9 mouse cellular contexts compared by ENCODE assay signal in genomic region chr4:147935904-147936303, GRCm38 (mm10). TPM values are rescaled to one million over a fixed set of nuclear protein-coding genes. Genes with fewer than 3 reads are reported as not detected.
DNase-seq lines count a peak whose midpoint lies in the region; ATAC-seq and TF ChIP-seq lines count a peak whose summit lies in the region.
"Had no signal": no experiment of that assay in that cellular context is flagged by ENCODE, and none has a peak within 500 bp of the region (broad histone marks: within the 10 kb centered on the region; RNA-seq: fewer than 3 reads in every experiment).

No protein-coding gene starts in this region.

- H3K27ac ChIP-seq in left cerebral cortex, adult 2 months, result peak overlapping the region; percentile 80; the same call in 1 of the 2 replicates
- H3K27ac ChIP-seq in embryonic facial prominence, embryonic 11.5 days (replicated peaks; ENCODE audit: low read depth, low read length), result no peak overlapping the region
- H3K27ac ChIP-seq in intestine, embryonic 16.5 days (ENCODE audit: low read length), result no peak overlapping the region
- no peak overlapping the region for H3K27ac ChIP-seq in neural tube, embryonic 13.5 days (replicated peaks)

- H3K9ac ChIP-seq in embryonic facial prominence, embryonic 11.5 days (replicated peaks; ENCODE audit: low read length), result peak overlapping the region; percentile 77; the same call in 1 of the 2 replicates
- H3K9ac ChIP-seq in intestine, embryonic 16.5 days (ENCODE audit: low read depth, low read length), result peak overlapping the region; percentile 86
- peak overlapping the region; percentile 78; the same call in 1 of the 2 replicates for H3K9ac ChIP-seq in neural tube, embryonic 13.5 days

- no peaks in the 10 kb centered on the region; the same call in 1 of the 2 replicates for H3K4me1 ChIP-seq in embryonic facial prominence, embryonic 11.5 days (ENCODE audit: control insufficient read depth, insufficient read depth, low read length)
- H3K4me1 ChIP-seq in intestine, embryonic 16.5 days (ENCODE audit: control insufficient read depth, insufficient read depth, low read length), result peaks cover 16% of the 10 kb centered on the region
- peaks cover 13% of the 10 kb centered on the region; the same call in 1 of the 2 replicates for H3K4me1 ChIP-seq in neural tube, embryonic 13.5 days (replicated peaks)

- no peaks in the 10 kb centered on the region for H3K9me3 ChIP-seq in embryonic facial prominence, embryonic 11.5 days (replicated peaks; ENCODE audit: control insufficient read depth, low read length)
- no peaks in the 10 kb centered on the region for H3K9me3 ChIP-seq in intestine, embryonic 16.5 days (ENCODE audit: control insufficient read depth, low read length)
- no peaks in the 10 kb centered on the region for H3K9me3 ChIP-seq in neural tube, embryonic 13.5 days

- H3K36me3 ChIP-seq in embryonic facial prominence, embryonic 11.5 days (replicated peaks; ENCODE audit: control insufficient read depth, insufficient read depth, low read depth, low read length), result no peaks in the 10 kb centered on the region
- H3K36me3 ChIP-seq in intestine, embryonic 16.5 days (ENCODE audit: control insufficient read depth, insufficient read depth, low read length), result no peaks in the 10 kb centered on the region
- H3K36me3 ChIP-seq in neural tube, embryonic 13.5 days, result no peaks in the 10 kb centered on the region

- no peak for TF ChIP-seq CTCF in left cerebral cortex, adult 2 months (IDR thresholded peaks at IDR 0.05)

- WGBS in embryonic facial prominence, embryonic 11.5 days, result 22% methylated on average over 9 of the region's 9 CpGs
- WGBS in intestine, embryonic 16.5 days, result 19% methylated on average over 9 of the region's 9 CpGs
- whole genome bisulfite sequencing in neural tube, embryonic 13.5 days, result 21% methylated on average over 9 of the region's 9 CpGs

- peak overlapping the region; percentile 66 for H3K4me3 ChIP-seq in left cerebral cortex, adult 2 months
- H3K4me3 ChIP-seq in embryonic facial prominence, embryonic 11.5 days (ENCODE audit: low read depth, low read length), result peak overlapping the region; percentile 64
- peak overlapping the region; percentile 80 for H3K4me3 ChIP-seq in intestine, embryonic 16.5 days (ENCODE audit: low read length)
- peak overlapping the region; percentile 61 for H3K4me3 ChIP-seq in neural tube, embryonic 13.5 days

- intact Hi-C loops in left cerebral cortex, adult 2 months (cut with DNase I), result no loop called here

- no peaks in the 10 kb centered on the region for H3K27me3 ChIP-seq in embryonic facial prominence, embryonic 11.5 days (ENCODE audit: control insufficient read depth, insufficient read depth, low read length)
- H3K27me3 ChIP-seq in intestine, embryonic 16.5 days (replicated peaks; ENCODE audit: control insufficient read depth, insufficient read depth, low read length), result no peaks in the 10 kb centered on the region
- H3K27me3 ChIP-seq in neural tube, embryonic 13.5 days, result no peaks in the 10 kb centered on the region

- peak overlapping the region; percentile 80 for H3K4me2 ChIP-seq in embryonic facial prominence, embryonic 11.5 days (ENCODE audit: low read depth, low read length)
- peak overlapping the region; percentile 90 for H3K4me2 ChIP-seq in intestine, embryonic 16.5 days (ENCODE audit: low read depth, low read length)
- H3K4me2 ChIP-seq in neural tube, embryonic 13.5 days, result peak overlapping the region; percentile 88

- DNase-seq in left cerebral cortex, adult 2 months (ENCODE audit: extremely low spot score in 1 of 2, low spot score in 2 of 2), result no peak
- no peak for DNase-seq in left cerebral cortex, adult 8-10 months (ENCODE audit: low spot score in 2 of 2)
- DNase-seq in embryonic facial prominence, embryonic 11.5 days (ENCODE audit: low spot score), result no peak
- DNase-seq in ovary, postnatal 10 days (ENCODE audit: low spot score), result no peak
- no peak for DNase-seq in ovary, postnatal 36 days (ENCODE audit: low spot score)

- ATAC-seq in embryonic facial prominence, embryonic 11.5 days (replicated peaks; ENCODE audit: insufficient number of reproducible peaks, low FRiP score, low TSS enrichment, low read depth), result no peak
- ATAC-seq in intestine, embryonic 16.5 days, result no peak
- no peak for ATAC-seq in neural tube, embryonic 13.5 days (ENCODE audit: low read depth)
- no peak for ATAC-seq in CD4-positive, CD25-positive, alpha-beta regulatory T cell, adult 4 months

RNA-seq across cellular contexts. Expression of gene Plod1, which starts 0.7 kb away (rescaled TPM):
- 10 to 100 TPM; 14.2 to 14.4 TPM for total RNA-seq in left cerebral cortex, adult 2 months (2021)
- total RNA-seq in left cerebral cortex, adult 8-10 months (2022), result 10 to 100 TPM; 12.1 to 16.3 (median 14.1) TPM
- polyA plus RNA-seq in embryonic facial prominence, embryonic 11.5 days (2014; fragmentation: Nextera tagmentation; extraction: Ambion mirVana), result 32.7 and 36.4 TPM in 2 replicates
- 39.0 and 42.7 TPM in 2 replicates for polyA plus RNA-seq in intestine, embryonic 16.5 days (2015; fragmentation: Nextera tagmentation; extraction: Ambion mirVana)
- polyA plus RNA-seq in neural tube, embryonic 13.5 days (2015; fragmentation: Nextera tagmentation; extraction: Ambion mirVana), result 35.2 and 35.7 TPM in 2 replicates
- polyA plus RNA-seq in CD4-positive, CD25-positive, alpha-beta regulatory T cell, adult 4 months (2017; shearing (Covaris generic)), result 1 to 10 TPM; 5.2 to 8.7 TPM

RNA-seq across cellular contexts. Expression of gene 2510039O18Rik, which starts 4.8 kb away (rescaled TPM):
- total RNA-seq in left cerebral cortex, adult 2 months (2021), result 10 to 100 TPM; 28.9 to 31.2 TPM
- total RNA-seq in left cerebral cortex, adult 8-10 months (2022), result 10 to 100 TPM; 26.2 to 28.7 (median 27.5) TPM
- polyA plus RNA-seq in embryonic facial prominence, embryonic 11.5 days (2014; fragmentation: Nextera tagmentation; extraction: Ambion mirVana), result 14.5 and 15.9 TPM in 2 replicates
- 4.5 and 11.3 TPM in 2 replicates for polyA plus RNA-seq in intestine, embryonic 16.5 days (2015; fragmentation: Nextera tagmentation; extraction: Ambion mirVana)
- polyA plus RNA-seq in neural tube, embryonic 13.5 days (2015; fragmentation: Nextera tagmentation; extraction: Ambion mirVana), result 13.6 and 14.7 TPM in 2 replicates
- 1 to 10 TPM; 8.3 to 9.4 TPM for polyA plus RNA-seq in CD4-positive, CD25-positive, alpha-beta regulatory T cell, adult 4 months (2017; shearing (Covaris generic))

RNA-seq across cellular contexts. Expression of gene Mfn2, which starts 31.4 kb away (rescaled TPM):
- total RNA-seq in left cerebral cortex, adult 2 months (2021), result 100 to 1,000 TPM; 181 to 199 TPM
- 100 to 1,000 TPM; 181 to 227 (median 209) TPM for total RNA-seq in left cerebral cortex, adult 8-10 months (2022)
- 23.1 and 28.0 TPM in 2 replicates for polyA plus RNA-seq in embryonic facial prominence, embryonic 11.5 days (2014; fragmentation: Nextera tagmentation; extraction: Ambion mirVana)
- polyA plus RNA-seq in intestine, embryonic 16.5 days (2015; fragmentation: Nextera tagmentation; extraction: Ambion mirVana), result 50.8 and 59.7 TPM in 2 replicates
- 76.3 and 79.0 TPM in 2 replicates for polyA plus RNA-seq in neural tube, embryonic 13.5 days (2015; fragmentation: Nextera tagmentation; extraction: Ambion mirVana)
- polyA plus RNA-seq in CD4-positive, CD25-positive, alpha-beta regulatory T cell, adult 4 months (2017; shearing (Covaris generic)), result 10 to 100 TPM; 19.5 to 31.9 TPM

RNA-seq across cellular contexts. Expression of gene Nppb, which starts 49.7 kb away (rescaled TPM):
- not detected for total RNA-seq in left cerebral cortex, adult 2 months (2021)
- total RNA-seq in left cerebral cortex, adult 8-10 months (2022), result not detected
- polyA plus RNA-seq in embryonic facial prominence, embryonic 11.5 days (2014; fragmentation: Nextera tagmentation; extraction: Ambion mirVana), result 0.57 and 1.0 TPM in 2 replicates
- not detected in 2 replicates for polyA plus RNA-seq in intestine, embryonic 16.5 days (2015; fragmentation: Nextera tagmentation; extraction: Ambion mirVana)
- 0.43 TPM in 1 of 2 replicates, not detected in the other for polyA plus RNA-seq in neural tube, embryonic 13.5 days (2015; fragmentation: Nextera tagmentation; extraction: Ambion mirVana)
- not detected for polyA plus RNA-seq in CD4-positive, CD25-positive, alpha-beta regulatory T cell, adult 4 months (2017; shearing (Covaris generic))
- total RNA-seq: megakaryocyte-erythroid progenitor cell, adult 5-6 weeks had no signal
